Mouse (Mus musculus) left cerebral cortex, adult 9 months (tissue): ENCODE results near the gene Akap7.

Experiments used
- DNase-seq, 2 experiments: peaks; one replicate each; pipeline ENCODE4 v3.0.0; 2022; ENCODE audit warnings: low spot score in 2 of 2

Akap7 gene

GRCm38 (mm10) chr10:25307770-25308169 is at the start of gene Akap7:
Gene Akap7, minus strand, starts transcription at chr10:25307870.
- DNase-seq, result no peak

GRCm38 (mm10) chr10:25354390-25354789 is 46.7 kb upstream of the Akap7 start:
- DNase-seq, result no peak

- DNase-seq, result no peak
These were observed 46.3 kb upstream of the Akap7 start for GRCm38 (mm10) chr10:25353941-25354340.

- DNase-seq, result no peak
These were observed 35.1 kb upstream of the Akap7 start for GRCm38 (mm10) chr10:25342801-25343200.

- no peak for DNase-seq
These were observed 33.0 kb upstream of the Akap7 start for GRCm38 (mm10) chr10:25340675-25341074.

- no peak for DNase-seq
These were observed 25.9 kb upstream of the Akap7 start for GRCm38 (mm10) chr10:25333390-25334079.

GRCm38 (mm10) chr10:25331321-25332049 is 23.8 kb upstream of the Akap7 start:
- DNase-seq, result peak in 1 of 2 experiments; percentile 18

GRCm38 (mm10) chr10:25330094-25330493 is 22.4 kb upstream of the Akap7 start:
- DNase-seq, result peak in 1 of 2 experiments; percentile 16

GRCm38 (mm10) chr10:25327511-25327910 is 19.8 kb upstream of the Akap7 start:
- no peak for DNase-seq

GRCm38 (mm10) chr10:25325690-25326089 is 18.0 kb upstream of the Akap7 start:
- no peak for DNase-seq

GRCm38 (mm10) chr10:25321198-25321597 is 13.5 kb upstream of the Akap7 start:
- no peak for DNase-seq

- no peak for DNase-seq
These were observed 11.9 kb upstream of the Akap7 start for GRCm38 (mm10) chr10:25319531-25319930.

- DNase-seq, result no peak
These were observed 10.7 kb upstream of the Akap7 start for GRCm38 (mm10) chr10:25318405-25318804.

- DNase-seq, result no peak
These were observed 10.0 kb upstream of the Akap7 start for GRCm38 (mm10) chr10:25317665-25318064.

GRCm38 (mm10) chr10:25313856-25314584 is 6.3 kb upstream of the Akap7 start:
- DNase-seq, result no peak

- no peak for DNase-seq
These were observed 4.0 kb upstream of the Akap7 start for GRCm38 (mm10) chr10:25311554-25312212.

- no peak for DNase-seq
These were observed 3.1 kb upstream of the Akap7 start for GRCm38 (mm10) chr10:25310736-25311135.

- DNase-seq, result no peak
These were observed 2.3 kb upstream of the Akap7 start for GRCm38 (mm10) chr10:25309996-25310395.

GRCm38 (mm10) chr10:25305146-25305545 is 2.5 kb downstream of the Akap7 start:
- no peak for DNase-seq

- no peak for DNase-seq
These were observed 3.1 kb downstream of the Akap7 start for GRCm38 (mm10) chr10:25304608-25305007.

GRCm38 (mm10) chr10:25299031-25299529 is 8.6 kb downstream of the Akap7 start:
- DNase-seq, result no peak

GRCm38 (mm10) chr10:25298264-25298671 is 9.4 kb downstream of the Akap7 start:
- DNase-seq, result no peak
